Mouse (Mus musculus): ENCODE measurements around the gene Vtcn1.
"Not testable (repeated sequence)": the region's sequence is repeated elsewhere in the genome, so short reads cannot be mapped to it uniquely, and the experiment has no call there.

The Vtcn1 gene

GRCm38 (mm10) chr3:100825225-100825965, at the start of gene Vtcn1:
Gene Vtcn1, plus strand, starts transcription at chr3:100825459.
- DNase-seq, result peak; percentile 9 to 33

DNA sequence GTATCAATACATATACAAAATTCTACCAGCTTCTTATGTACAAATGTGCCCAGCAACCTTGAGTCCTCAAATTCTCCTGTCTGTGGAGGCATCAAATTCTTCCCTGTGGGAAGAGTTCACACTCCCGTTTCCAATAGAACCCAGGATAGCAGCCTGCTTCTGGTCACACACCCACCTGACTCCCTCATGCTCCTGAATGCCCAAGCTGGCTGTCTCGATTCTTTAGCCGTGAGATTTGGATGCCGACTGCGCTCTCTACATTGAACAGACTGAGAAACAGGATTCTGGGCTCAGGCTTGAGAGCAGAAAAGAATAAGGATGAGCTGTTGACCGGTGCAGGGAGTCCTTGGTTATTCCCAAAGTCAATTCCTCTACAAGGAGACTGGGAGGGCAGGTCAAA, 48.3 kb upstream of the Vtcn1 start:
- DNase-seq, result no peak

DNA sequence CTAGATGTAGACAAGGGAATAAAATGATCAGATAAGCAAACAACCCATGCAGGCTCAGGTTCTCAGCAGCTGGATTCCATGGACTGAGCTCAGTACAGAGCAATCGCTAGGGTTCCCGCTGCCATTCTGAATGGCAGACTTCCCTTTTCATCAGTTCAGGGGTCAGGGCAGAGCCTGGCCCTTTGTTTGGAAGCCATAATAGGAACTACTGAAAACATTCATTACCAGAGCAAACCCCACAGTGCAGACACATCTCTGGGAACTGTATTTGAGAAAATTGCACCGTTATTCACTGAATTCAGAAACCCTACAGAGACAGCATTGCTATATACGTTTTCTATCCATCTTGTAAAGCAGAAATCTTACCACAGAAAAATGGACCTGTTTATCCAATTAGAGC, 47.7 kb upstream of the Vtcn1 start:
- DNase-seq, result no peak

GRCm38 (mm10) chr3:100786076-100786475, 39.2 kb upstream of the Vtcn1 start:
- no peak for DNase-seq

- DNase-seq, result no peak
These were observed 33.6 kb upstream of the Vtcn1 start for GRCm38 (mm10) chr3:100791670-100792069.

DNA sequence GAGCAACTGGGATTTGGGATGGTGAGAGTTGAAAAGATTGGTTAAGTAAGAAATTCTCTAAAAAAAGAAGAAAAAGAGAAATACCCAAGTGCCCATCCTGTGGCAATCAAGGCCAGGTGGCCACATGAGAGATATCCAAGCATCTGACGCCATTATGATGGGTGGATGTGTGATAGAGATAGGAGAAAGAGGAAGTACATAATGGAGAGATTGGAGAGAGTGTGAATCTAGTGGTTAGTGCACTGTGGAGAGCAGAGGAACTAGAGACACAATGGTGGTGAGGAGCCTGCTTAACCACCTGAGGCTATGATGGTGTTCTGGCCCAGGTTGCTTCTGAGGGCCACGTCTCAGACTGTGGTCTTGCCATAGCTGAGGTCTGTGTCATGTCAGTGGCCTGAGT, 31.9 kb upstream of the Vtcn1 start:
- DNase-seq, result no peak

GRCm38 (mm10) chr3:100796571-100796970, 28.7 kb upstream of the Vtcn1 start:
- DNase-seq, result no peak

GRCm38 (mm10) chr3:100797166-100798145, 27.8 kb upstream of the Vtcn1 start:
- DNase-seq, result no peak

- DNase-seq, result peak in 1 of 2 experiments; percentile 19
These were observed 26.3 kb upstream of the Vtcn1 start for GRCm38 (mm10) chr3:100798872-100799422.

GRCm38 (mm10) chr3:100804975-100805374, 20.3 kb upstream of the Vtcn1 start:
- DNase-seq, result no peak

DNA sequence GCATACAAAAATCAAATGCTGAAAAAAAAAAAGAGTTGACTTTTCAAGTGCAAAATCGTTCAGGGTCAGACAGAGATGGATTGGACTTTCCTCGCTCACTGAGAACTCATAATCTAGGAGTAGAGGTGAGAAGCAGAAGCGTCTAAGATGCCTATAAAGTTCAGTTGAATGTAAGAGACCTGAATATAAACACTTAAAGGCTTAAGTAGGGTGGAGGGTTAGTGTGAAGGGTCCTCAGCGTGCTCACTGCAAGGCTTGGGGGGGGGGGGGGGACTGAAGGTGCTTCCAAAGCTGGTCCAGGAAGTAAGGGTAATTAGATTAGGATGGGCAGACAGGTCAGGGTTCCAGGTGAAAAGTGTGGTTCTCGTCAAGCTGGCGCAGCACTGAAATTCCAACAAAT, 19.3 kb upstream of the Vtcn1 start:
- no peak for DNase-seq

GRCm38 (mm10) chr3:100810461-100810860, 14.8 kb upstream of the Vtcn1 start:
- DNase-seq, result no peak

- no peak for DNase-seq
These were observed 13.4 kb upstream of the Vtcn1 start for GRCm38 (mm10) chr3:100811836-100812235.

DNA sequence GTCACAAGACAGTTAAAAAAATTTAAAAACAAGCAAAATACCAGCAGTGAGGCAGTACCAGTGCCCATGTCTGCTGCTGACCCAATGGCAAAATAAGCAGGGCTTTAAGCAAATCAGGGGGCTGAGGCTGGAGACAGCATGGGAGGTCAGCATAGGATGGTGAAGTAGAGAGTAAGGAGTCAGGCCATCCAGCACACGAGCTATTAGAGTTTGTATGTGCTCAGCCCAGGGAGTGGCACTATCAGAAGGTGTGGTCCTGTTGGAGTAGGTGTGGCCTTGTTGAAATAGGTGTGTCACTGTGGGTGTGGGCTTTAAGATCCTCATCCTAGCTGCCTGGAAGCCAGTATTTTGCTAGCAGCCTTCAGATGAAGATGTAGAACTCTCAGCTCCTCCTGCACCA, 9.8 kb upstream of the Vtcn1 start:
- not testable (repeated sequence) for DNase-seq

- DNase-seq, result peak in 1 of 2 experiments; percentile 10
These were observed 6.5 kb upstream of the Vtcn1 start for GRCm38 (mm10) chr3:100818709-100819108.

DNA sequence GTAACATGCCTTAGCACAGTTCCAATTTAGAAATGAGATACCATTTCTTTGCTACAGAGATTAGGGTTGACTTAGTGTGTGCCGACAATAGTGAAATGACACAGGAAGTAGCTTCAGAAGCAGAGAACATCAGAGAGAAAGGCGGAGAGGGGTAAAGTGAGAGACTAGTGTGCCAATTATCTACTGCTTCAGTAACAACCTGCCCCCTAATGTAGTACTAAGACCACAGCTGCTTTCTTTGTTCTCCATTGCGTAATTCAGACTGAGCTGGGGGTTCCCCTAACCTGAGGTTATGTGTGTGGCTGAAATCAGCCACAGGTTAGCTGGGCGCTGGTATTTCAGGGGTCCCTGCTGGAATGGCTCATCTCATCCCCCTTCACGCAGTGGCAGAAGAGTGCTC, 5.7 kb upstream of the Vtcn1 start:
- DNase-seq, result no peak

- DNase-seq, result no peak
These were observed 4.4 kb upstream of the Vtcn1 start for GRCm38 (mm10) chr3:100820852-100821251.

- peak in 1 of 2 experiments; percentile 10 for DNase-seq
These were observed 4.0 kb upstream of the Vtcn1 start for GRCm38 (mm10) chr3:100821276-100821675.

GRCm38 (mm10) chr3:100843784-100844183, 18.5 kb downstream of the Vtcn1 start:
- DNase-seq, result no peak

DNA sequence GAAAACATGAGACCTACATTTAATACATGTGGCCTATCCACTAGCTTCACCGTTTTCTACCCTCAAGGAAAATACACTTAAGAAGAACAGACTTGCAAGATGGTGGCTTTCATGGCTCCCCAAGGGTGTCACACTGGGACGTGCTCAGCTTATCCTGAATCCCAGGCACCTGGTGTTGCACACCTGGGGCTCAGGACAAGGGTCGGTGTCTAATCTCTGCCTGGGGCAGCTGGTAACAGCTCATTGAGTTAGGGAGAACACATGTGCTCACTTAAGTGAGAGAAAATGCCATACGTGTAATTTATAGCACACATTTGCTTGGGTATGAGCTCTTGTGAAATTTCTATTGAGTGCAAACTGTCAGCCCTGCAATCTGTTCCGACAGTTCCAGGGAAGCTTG, 19.1 kb downstream of the Vtcn1 start:
- no peak for DNase-seq

- DNase-seq, result no peak
These were observed 23.1 kb downstream of the Vtcn1 start for GRCm38 (mm10) chr3:100848348-100848747.

GRCm38 (mm10) chr3:100850468-100850867, 25.2 kb downstream of the Vtcn1 start:
- no peak for DNase-seq

GRCm38 (mm10) chr3:100856050-100856815, 31.0 kb downstream of the Vtcn1 start:
- peak; percentile 8 to 24 for DNase-seq
